Mouse (Mus musculus) neural tube, embryonic 15.5 days (tissue): ENCODE measurements around the gene Sufu. TPM values are rescaled to one million over a fixed set of nuclear protein-coding genes. Genes with fewer than 3 reads are reported as not detected.

Experiments used
- ATAC-seq: fragments of 200-750 bp; cut with Nextera tagmentation; 2 replicates; pipeline ENCODE4 v1.8.0; 2017; ENCODE audit warnings: mild to moderate bottlenecking, moderate TSS enrichment, moderate library complexity; ENCODE audit not compliant: low FRiP score
- H3K27ac ChIP-seq: fragments of 300-500 bp; sonication (generic); replicated peaks from 2 replicates; pipeline ENCODE4 v1.5.1; 2015; ENCODE audit warnings: mild to moderate bottlenecking, inconsistent platforms
- H3K27me3 ChIP-seq: fragments of 300-500 bp; sonication (generic); replicated peaks from 2 replicates; pipeline ENCODE4 v1.6.1; 2015; ENCODE audit warnings: inconsistent platforms
- H3K36me3 ChIP-seq: fragments of 300-500 bp; sonication (generic); 2 replicates; pipeline ENCODE4 v1.6.1; 2015; ENCODE audit warnings: inconsistent platforms
- H3K4me1 ChIP-seq: fragments of 300-500 bp; sonication (generic); 2 replicates; pipeline ENCODE4 v1.6.1; 2015; ENCODE audit warnings: inconsistent platforms
- H3K4me2 ChIP-seq: fragments of 300-500 bp; sonication (generic); 2 replicates; pipeline ENCODE4 v1.6.1; 2015; ENCODE audit warnings: inconsistent platforms, mild to moderate bottlenecking, moderate library complexity
- H3K4me3 ChIP-seq: fragments of 300-500 bp; sonication (generic); replicated peaks from 2 replicates; pipeline ENCODE4 v1.5.1; 2015; ENCODE audit warnings: mild to moderate bottlenecking, inconsistent platforms
- H3K9ac ChIP-seq: fragments of 300-500 bp; sonication (generic); replicated peaks from 2 replicates; pipeline ENCODE4 v1.6.1; 2015; ENCODE audit warnings: mild to moderate bottlenecking, inconsistent platforms
- H3K9me3 ChIP-seq: fragments of 300-500 bp; sonication (generic); replicated peaks from 2 replicates; pipeline ENCODE4 v1.6.1; 2016; ENCODE audit warnings: inconsistent platforms
- WGBS: fragments of 180-500 bp; shearing (Covaris S2); methylation state at CpG from one replicate; pipeline ENCODE4 v1.1.7; 2015; ENCODE audit warnings: mixed read lengths; 5-methylcytosine and 5-hydroxymethylcytosine counted together
- polyA plus RNA-seq: library from polyadenylated mRNA; unstranded; fragments of >200 nt; fragmentation: Nextera tagmentation; extraction: Ambion mirVana; gene quantifications from 2 replicates; pipeline ENCODE4 v1.2.1, GENCODE M21; 2015

The Sufu gene
- polyA plus RNA-seq, 1 experiment from 2014 or later = 18.3 TPM

GRCm38 (mm10) chr19:46477432-46477845, 80.7 kb downstream of the Sufu start:
- no peak overlapping the region for H3K9ac ChIP-seq
- H3K36me3 ChIP-seq = peaks cover 28% of the 10 kb centered on the region
- no peak overlapping the region for H3K4me3 ChIP-seq
- no peak overlapping the region for H3K4me2 ChIP-seq
- no peaks in the 10 kb centered on the region for H3K9me3 ChIP-seq
- H3K4me1 ChIP-seq = peaks cover 31% of the 10 kb centered on the region
- WGBS = 33% methylated on average over 10 of the region's 10 CpGs
- H3K27me3 ChIP-seq = no peaks in the 10 kb centered on the region
- peak overlapping the region; percentile 63 for H3K27ac ChIP-seq
- ATAC-seq = peak; percentile 23; the same call in 1 of the 2 replicates

GRCm38 (mm10) chr19:46478242-46478641, 81.5 kb downstream of the Sufu start:
- ATAC-seq = no peak
- Histone ChIP-seq H3K4me1 (peaks cover 39% of the 10 kb centered on the region), H3K9ac (no peak overlapping the region), H3K4me3 (no peak overlapping the region), H3K9me3 (no peaks in the 10 kb centered on the region), H3K36me3 (peaks cover 28% of the 10 kb centered on the region), H3K27me3 (no peaks in the 10 kb centered on the region), H3K4me2 (no peak overlapping the region), H3K27ac (peak overlapping the region; percentile 63)
- WGBS = 76% methylated on average over 4 of the region's 4 CpGs

GRCm38 (mm10) chr19:46478826-46479225, 82.1 kb downstream of the Sufu start:
- Histone ChIP-seq H3K4me2 (no peak overlapping the region), H3K4me3 (no peak overlapping the region), H3K9ac (no peak overlapping the region), H3K4me1 (peaks cover 44% of the 10 kb centered on the region), H3K9me3 (no peaks in the 10 kb centered on the region), H3K27ac (peak overlapping the region; percentile 63; the same call in 1 of the 2 replicates), H3K36me3 (peaks cover 23% of the 10 kb centered on the region), H3K27me3 (no peaks in the 10 kb centered on the region)
- 73% methylated on average over 5 of the region's 5 CpGs for WGBS
- no peak for ATAC-seq

GRCm38 (mm10) chr19:46479306-46480075, 82.8 kb downstream of the Sufu start:
- peaks cover 17% of the 10 kb centered on the region; the same call in 1 of the 2 replicates for H3K36me3 ChIP-seq

GRCm38 (mm10) chr19:46480624-46481345, 84.1 kb downstream of the Sufu start:
- no peak overlapping the region for H3K4me2 ChIP-seq
- peaks cover 13% of the 10 kb centered on the region; the same call in 1 of the 2 replicates for H3K36me3 ChIP-seq
- 72% methylated on average over 10 of the region's 10 CpGs for WGBS
- peaks cover 55% of the 10 kb centered on the region for H3K4me1 ChIP-seq
- H3K9ac ChIP-seq = no peak overlapping the region
- H3K9me3 ChIP-seq = no peaks in the 10 kb centered on the region
- H3K4me3 ChIP-seq = no peak overlapping the region
- no peak overlapping the region for H3K27ac ChIP-seq
- ATAC-seq = no peak
- no peaks in the 10 kb centered on the region for H3K27me3 ChIP-seq

More at GRCm38 (mm10) chr19:46479306-46480075, 82.8 kb downstream of the Sufu start:
- no peaks in the 10 kb centered on the region for H3K9me3 ChIP-seq
- WGBS = 79% methylated on average over 21 of the region's 21 CpGs
- H3K4me3 ChIP-seq = no peak overlapping the region
- no peak for ATAC-seq
- no peak overlapping the region for H3K4me2 ChIP-seq
- peak overlapping the region; percentile 48; the same call in 1 of the 2 replicates for H3K27ac ChIP-seq
- peaks cover 51% of the 10 kb centered on the region for H3K4me1 ChIP-seq
- no peaks in the 10 kb centered on the region for H3K27me3 ChIP-seq
- H3K9ac ChIP-seq = no peak overlapping the region

- peaks cover 18% of the 10 kb centered on the region; the same call in 1 of the 2 replicates for H3K36me3 ChIP-seq
- H3K4me2 ChIP-seq = no peak overlapping the region
- H3K9ac ChIP-seq = no peak overlapping the region
- H3K4me1 ChIP-seq = peaks cover 52% of the 10 kb centered on the region
- no peak for ATAC-seq
- H3K27ac ChIP-seq = no peak overlapping the region
- H3K27me3 ChIP-seq = no peaks in the 10 kb centered on the region
- WGBS = 30% methylated on average over 3 of the region's 3 CpGs
- H3K9me3 ChIP-seq = no peaks in the 10 kb centered on the region
- no peak overlapping the region for H3K4me3 ChIP-seq
Measured at GRCm38 (mm10) chr19:46481352-46481751, 84.7 kb downstream of the Sufu start.

GRCm38 (mm10) chr19:46481756-46482155, 85.1 kb downstream of the Sufu start:
- Histone ChIP-seq H3K9ac (no peak overlapping the region), H3K27ac (no peak overlapping the region)

GRCm38 (mm10) chr19:46482896-46483516, 86.3 kb downstream of the Sufu start:
- Histone ChIP-seq H3K27me3 (no peaks in the 10 kb centered on the region), H3K9me3 (no peaks in the 10 kb centered on the region), H3K4me3 (no peak overlapping the region), H3K27ac (peak overlapping the region; percentile 24; the same call in 1 of the 2 replicates), H3K9ac (no peak overlapping the region), H3K4me2 (no peak overlapping the region), H3K36me3 (peaks cover 23% of the 10 kb centered on the region; the same call in 1 of the 2 replicates), H3K4me1 (peaks cover 43% of the 10 kb centered on the region)
- 63% methylated on average over 17 of the region's 17 CpGs for WGBS
- no peak for ATAC-seq

More at GRCm38 (mm10) chr19:46481756-46482155, 85.1 kb downstream of the Sufu start:
- Histone ChIP-seq H3K4me3 (no peak overlapping the region), H3K27me3 (no peaks in the 10 kb centered on the region), H3K4me1 (peaks cover 52% of the 10 kb centered on the region), H3K36me3 (peaks cover 19% of the 10 kb centered on the region; the same call in 1 of the 2 replicates), H3K4me2 (no peak overlapping the region), H3K9me3 (no peaks in the 10 kb centered on the region)
- ATAC-seq = no peak
- WGBS = 43% methylated on average over 4 of the region's 4 CpGs

GRCm38 (mm10) chr19:46483701-46484328, 87.1 kb downstream of the Sufu start:
- H3K4me1 ChIP-seq = peaks cover 43% of the 10 kb centered on the region
- H3K4me2 ChIP-seq = no peak overlapping the region
- H3K9ac ChIP-seq = no peak overlapping the region
- 70% methylated on average over 15 of the region's 15 CpGs for WGBS
- peak overlapping the region; percentile 72 for H3K27ac ChIP-seq
- no peak overlapping the region for H3K4me3 ChIP-seq
- H3K36me3 ChIP-seq = peaks cover 23% of the 10 kb centered on the region; the same call in 1 of the 2 replicates
- no peaks in the 10 kb centered on the region for H3K27me3 ChIP-seq
- no peak for ATAC-seq
- H3K9me3 ChIP-seq = no peaks in the 10 kb centered on the region

- H3K9ac ChIP-seq = no peak overlapping the region
Measured at GRCm38 (mm10) chr19:46484518-46484917, 87.8 kb downstream of the Sufu start.

GRCm38 (mm10) chr19:46485847-46486246, 89.2 kb downstream of the Sufu start:
- Histone ChIP-seq H3K9ac (no peak overlapping the region), H3K36me3 (peaks cover 16% of the 10 kb centered on the region; the same call in 1 of the 2 replicates), H3K9me3 (no peaks in the 10 kb centered on the region), H3K4me1 (peaks cover 36% of the 10 kb centered on the region), H3K27ac (no peak overlapping the region), H3K27me3 (no peaks in the 10 kb centered on the region), H3K4me2 (no peak overlapping the region), H3K4me3 (no peak overlapping the region)
- 70% methylated on average over 9 of the region's 9 CpGs for WGBS
- ATAC-seq = no peak

More at GRCm38 (mm10) chr19:46484518-46484917, 87.8 kb downstream of the Sufu start:
- no peak for ATAC-seq
- Histone ChIP-seq H3K4me2 (no peak overlapping the region), H3K4me3 (no peak overlapping the region), H3K27me3 (no peaks in the 10 kb centered on the region), H3K36me3 (peaks cover 23% of the 10 kb centered on the region; the same call in 1 of the 2 replicates), H3K4me1 (peaks cover 37% of the 10 kb centered on the region), H3K27ac (peak overlapping the region; percentile 72), H3K9me3 (no peaks in the 10 kb centered on the region)
- 68% methylated on average over 5 of the region's 5 CpGs for WGBS
